Mouse (Mus musculus): ENCODE results near the gene Efhc1.

- TF ChIP-seq E2F4 (IDR thresholded peaks at IDR 0.05; ENCODE audit: insufficient read depth), result no peak
- TF ChIP-seq POLR2AphosphoS2 (IDR thresholded peaks at IDR 0.05; ENCODE audit: insufficient read length, low read depth), result no peak
- no peak for TF ChIP-seq POLR2A (IDR thresholded peaks at IDR 0.05; ENCODE audit: insufficient read length, low read depth)
- TF ChIP-seq MAX (IDR thresholded peaks at IDR 0.05; ENCODE audit: low read depth), result no peak
- no peak for TF ChIP-seq USF1 (IDR thresholded peaks at IDR 0.05; ENCODE audit: low read depth)
These were observed 373 bp downstream of the Efhc1 start for GRCm38 (mm10) chr1:20951799-20952198.

Data from myocyte (in vitro differentiated cells).